7 mouse cellular contexts compared by ENCODE assay signal in the genomic region with DNA sequence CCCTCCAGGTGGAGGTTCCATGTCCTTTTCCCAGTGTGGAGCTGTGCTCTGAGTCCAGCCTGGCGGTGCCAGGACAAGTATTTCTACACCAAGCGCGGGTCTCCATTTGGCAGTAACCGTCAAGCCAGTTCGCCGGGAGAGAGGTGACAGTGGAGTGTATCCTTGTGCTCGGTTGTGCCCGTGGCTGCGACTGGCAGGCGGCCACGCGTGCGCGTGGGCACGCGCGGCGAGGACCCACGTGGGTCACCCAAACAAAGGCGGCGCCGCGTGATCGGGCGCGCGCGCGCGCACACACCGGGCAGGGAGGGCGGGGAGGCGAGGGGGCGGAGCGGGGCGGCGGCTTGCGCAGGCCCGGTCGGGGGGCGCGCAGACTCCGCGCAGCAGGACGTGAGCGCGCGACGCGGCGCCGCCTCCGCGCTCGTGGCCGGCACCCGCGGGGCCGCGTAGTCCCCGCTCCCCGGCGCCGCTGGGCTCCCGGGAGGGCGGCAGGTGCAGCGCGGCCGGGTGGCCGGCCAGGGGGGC. TPM values are rescaled to one million over a fixed set of nuclear protein-coding genes. Genes with fewer than 3 reads are reported as not detected.
A peak's percentile ranks its signal among the peaks of the same experiment; 100 is the strongest.
DNase-seq lines count a peak whose midpoint lies in the region; ATAC-seq lines count a peak whose summit lies in the region.

No protein-coding gene starts in this region.

- H3K9me3 ChIP-seq in embryonic facial prominence, embryonic 11.5 days (replicated peaks; ENCODE audit: control insufficient read depth, low read length), result no peaks in the 10 kb centered on the region
- no peaks in the 10 kb centered on the region for H3K9me3 ChIP-seq in limb, embryonic 10.5 days (replicated peaks)
- no peaks in the 10 kb centered on the region for H3K9me3 ChIP-seq in midbrain, embryonic 12.5 days

- peak; percentile 64 for ATAC-seq in embryonic facial prominence, embryonic 11.5 days (replicated peaks; ENCODE audit: insufficient number of reproducible peaks, low FRiP score, low TSS enrichment, low read depth)
- ATAC-seq in granulocyte monocyte progenitor cell, adult 5-6 weeks (replicated peaks; ENCODE audit: poor library complexity, severe bottlenecking), result peak; percentile 35
- peak; percentile 83 for ATAC-seq in midbrain, embryonic 12.5 days (ENCODE audit: low FRiP score, low read depth)

- peak overlapping the region; percentile 80 for H3K4me3 ChIP-seq in embryonic facial prominence, embryonic 11.5 days (ENCODE audit: low read depth, low read length)
- H3K4me3 ChIP-seq in limb, embryonic 10.5 days, result peak overlapping the region; percentile 92
- peak overlapping the region; percentile 89 for H3K4me3 ChIP-seq in midbrain, embryonic 12.5 days

- under 1% methylated on average over 36 of the region's 70 CpGs for WGBS in embryonic facial prominence, embryonic 11.5 days
- WGBS in limb, embryonic 10.5 days, result under 1% methylated on average over 70 of the region's 70 CpGs
- under 1% methylated on average over 27 of the region's 70 CpGs for WGBS in midbrain, embryonic 12.5 days

- no peaks in the 10 kb centered on the region for H3K27me3 ChIP-seq in embryonic facial prominence, embryonic 11.5 days (ENCODE audit: control insufficient read depth, insufficient read depth, low read length)
- peaks cover 6% of the 10 kb centered on the region for H3K27me3 ChIP-seq in limb, embryonic 10.5 days (ENCODE audit: low read depth, poor library complexity, severe bottlenecking)
- H3K27me3 ChIP-seq in midbrain, embryonic 12.5 days, result peaks cover 18% of the 10 kb centered on the region

- peak; percentile 91 for DNase-seq in adrenal gland, postnatal 25 days
- peak; percentile 89 for DNase-seq in embryonic facial prominence, embryonic 11.5 days (ENCODE audit: low spot score)
- DNase-seq in kidney, adult 11 months, result peak; percentile 82
- DNase-seq in limb, embryonic 10.5 days (ENCODE audit: low spot score), result peak; percentile 91
- DNase-seq in spleen, adult 12 weeks (ENCODE audit: low spot score), result peak; percentile 65

- H3K36me3 ChIP-seq in embryonic facial prominence, embryonic 11.5 days (replicated peaks; ENCODE audit: control insufficient read depth, insufficient read depth, low read depth, low read length), result no peaks in the 10 kb centered on the region
- H3K36me3 ChIP-seq in limb, embryonic 10.5 days, result 0 out of 2 replicates have a peak, but pooled peaks cover 2% of the 10 kb centered on the region
- no peaks in the 10 kb centered on the region for H3K36me3 ChIP-seq in midbrain, embryonic 12.5 days

- H3K4me1 ChIP-seq in embryonic facial prominence, embryonic 11.5 days (ENCODE audit: control insufficient read depth, insufficient read depth, low read length), result peaks cover 4% of the 10 kb centered on the region; the same call in 1 of the 2 replicates
- peaks cover 43% of the 10 kb centered on the region for H3K4me1 ChIP-seq in limb, embryonic 10.5 days
- H3K4me1 ChIP-seq in midbrain, embryonic 12.5 days, result peaks cover 45% of the 10 kb centered on the region

- peak overlapping the region; percentile 93 for H3K9ac ChIP-seq in embryonic facial prominence, embryonic 11.5 days (replicated peaks; ENCODE audit: low read length)
- peak overlapping the region; percentile 93 for H3K9ac ChIP-seq in midbrain, embryonic 12.5 days (replicated peaks)

- peak overlapping the region; percentile 89 for H3K4me2 ChIP-seq in embryonic facial prominence, embryonic 11.5 days (ENCODE audit: low read depth, low read length)
- peak overlapping the region; percentile 83 for H3K4me2 ChIP-seq in midbrain, embryonic 12.5 days (replicated peaks)

- H3K27ac ChIP-seq in embryonic facial prominence, embryonic 11.5 days (replicated peaks; ENCODE audit: low read depth, low read length), result peak overlapping the region; percentile 72
- peak overlapping the region; percentile 92 for H3K27ac ChIP-seq in limb, embryonic 10.5 days
- H3K27ac ChIP-seq in midbrain, embryonic 12.5 days (replicated peaks), result peak overlapping the region; percentile 81

RNA-seq across cellular contexts. Expression of a gene that starts 1.0 kb away (rescaled TPM):
- total RNA-seq in adrenal gland, postnatal 25 days (2021), result 10.1 and 17.4 TPM in 2 replicates
- 6.3 and 6.9 TPM in 2 replicates for polyA plus RNA-seq in embryonic facial prominence, embryonic 11.5 days (2014; fragmentation: Nextera tagmentation; extraction: Ambion mirVana)
- total RNA-seq in granulocyte monocyte progenitor cell, adult 5-6 weeks (2014; fragmentation: Nextera tagmentation), result 15.0 and 19.9 TPM in 2 replicates
- 15.9 and 18.4 TPM in 2 replicates for total RNA-seq in granulocyte monocyte progenitor cell, adult 5-6 weeks (2017)
- polyA plus RNA-seq in limb, embryonic 10.5 days (2016; fragmentation: Nextera tagmentation; extraction: Ambion mirVana), result 13.0 and 14.1 TPM in 2 replicates
- polyA plus RNA-seq in midbrain, embryonic 12.5 days (2016; fragmentation: Nextera tagmentation; extraction: Ambion mirVana), result 29.1 and 31.3 TPM in 2 replicates

RNA-seq across cellular contexts. Expression of a gene that starts 24.9 kb away (rescaled TPM):
- total RNA-seq in adrenal gland, postnatal 25 days (2021), result 6.9 and 8.7 TPM in 2 replicates
- 2.0 and 2.1 TPM in 2 replicates for polyA plus RNA-seq in embryonic facial prominence, embryonic 11.5 days (2014; fragmentation: Nextera tagmentation; extraction: Ambion mirVana)
- total RNA-seq in granulocyte monocyte progenitor cell, adult 5-6 weeks (2014; fragmentation: Nextera tagmentation), result 8.0 and 12.6 TPM in 2 replicates
- total RNA-seq in granulocyte monocyte progenitor cell, adult 5-6 weeks (2017), result 6.9 and 8.7 TPM in 2 replicates
- 0.67 and 0.86 TPM in 2 replicates for polyA plus RNA-seq in limb, embryonic 10.5 days (2016; fragmentation: Nextera tagmentation; extraction: Ambion mirVana)
- 3.4 and 4.1 TPM in 2 replicates for polyA plus RNA-seq in midbrain, embryonic 12.5 days (2016; fragmentation: Nextera tagmentation; extraction: Ambion mirVana)

Comparison
In these comparisons a context has a peak if more than half of its experiments do, and no peak if none do; other contexts are left out.
1. Peak in every context shown above with its lines: DNase-seq, ATAC-seq, H3K4me3 ChIP-seq and H3K27ac ChIP-seq.